8 mouse cellular contexts compared by ENCODE assay signal in genomic region chr2:27718191-27718590, GRCm38 (mm10). TPM values are rescaled to one million over a fixed set of nuclear protein-coding genes. Genes with fewer than 3 reads are reported as not detected.
DNase-seq lines count a peak whose midpoint lies in the region; ATAC-seq and TF ChIP-seq lines count a peak whose summit lies in the region.
"Had no signal": no experiment of that assay in that cellular context is flagged by ENCODE, and none has a peak within 500 bp of the region (broad histone marks: within the 10 kb centered on the region; RNA-seq: fewer than 3 reads in every experiment).

No protein-coding gene starts in this region.

- ATAC-seq in lung, embryonic 14.5 days (ENCODE audit: insufficient read depth), result peak; percentile 63
- ATAC-seq in monocyte, adult 5-6 weeks (replicated peaks; ENCODE audit: insufficient number of reproducible peaks, low FRiP score, low TSS enrichment, poor library complexity, severe bottlenecking), result no peak

- DNase-seq in adrenal gland, adult 8-10 months, result peak; percentile 76
- DNase-seq in cerebellum, adult 9-10 months, result peak; percentile 31
- DNase-seq in heart, postnatal 4 days, result peak; percentile 85
- DNase-seq in lung, embryonic 14.5 days, result peak; percentile 76
- DNase-seq in urinary bladder, postnatal 25 days (ENCODE audit: low spot score), result peak; percentile 82
- no peak for DNase-seq in left cerebral cortex, adult 8-10 months (ENCODE audit: low spot score in 2 of 2)

- H3K4me2 ChIP-seq in lung, embryonic 14.5 days, result no peak overlapping the region

- 0 out of 2 replicates have a peak overlapping the region, but pooled peaks have one; percentile 36 for H3K27ac ChIP-seq in lung, embryonic 14.5 days (ENCODE audit: low read depth)

- no peaks in the 10 kb centered on the region for H3K36me3 ChIP-seq in lung, embryonic 14.5 days (ENCODE audit: insufficient read depth)

- H3K4me3 ChIP-seq in lung, embryonic 14.5 days (ENCODE audit: low read depth, low read length), result no peak overlapping the region
- H3K4me3 ChIP-seq: megakaryocyte, embryonic 14.5 days had no signal

- H3K4me1 ChIP-seq in lung, embryonic 14.5 days (ENCODE audit: insufficient read depth), result peaks cover 32% of the 10 kb centered on the region
- H3K4me1 ChIP-seq: megakaryocyte, embryonic 14.5 days had no signal

- no peak for TF ChIP-seq CTCF in lung, embryonic 14.5 days (IDR thresholded peaks at IDR 0.05; ENCODE audit: low read depth)

- H3K9me3 ChIP-seq in lung, embryonic 14.5 days (ENCODE audit: low read depth, low read length), result no peaks in the 10 kb centered on the region
- H3K9me3 ChIP-seq: megakaryocyte, embryonic 14.5 days had no signal

- no peaks in the 10 kb centered on the region for H3K27me3 ChIP-seq in lung, embryonic 14.5 days (ENCODE audit: insufficient read depth, low read length)

- H3K9ac ChIP-seq in lung, embryonic 14.5 days, result no peak overlapping the region

RNA-seq across cellular contexts. Expression of gene Rxra, which starts 42.0 kb away (rescaled TPM):
- 10 to 100 TPM; 51.3 to 64.4 (median 56.7) TPM for total RNA-seq in adrenal gland, adult 8-10 months (2022)
- total RNA-seq in heart, postnatal 4 days (2021), result 10 to 100 TPM; 39.0 to 43.2 TPM
- polyA plus RNA-seq in lung, embryonic 14.5 days (2014; fragmentation: Nextera tagmentation; extraction: Ambion mirVana), result 9.1 and 10.3 TPM in 2 replicates
- 10 to 100 TPM; 23.5 to 28.6 (median 26.1) TPM for total RNA-seq in left cerebral cortex, adult 8-10 months (2022)
- total RNA-seq in monocyte, adult 5-6 weeks (2017), result 19.7 to 21.3 TPM (median 21.2 TPM) in 3 replicates

Comparison
In these comparisons a context has a peak if more than half of its experiments do, and no peak if none do; other contexts are left out.
1. DNase-seq: peak in adrenal gland, adult 8-10 months (single experiment), cerebellum, adult 9-10 months (single experiment), heart, postnatal 4 days (single experiment), lung, embryonic 14.5 days (single experiment) and urinary bladder, postnatal 25 days (single experiment); none in left cerebral cortex, adult 8-10 months (0 of 2).